Comparison of ENCODE assay signal across 8 mouse cellular contexts in genomic region chr12:114012860-114013259, GRCm38 (mm10).
A peak's percentile ranks its signal among the peaks of the same experiment; 100 is the strongest.
DNase-seq lines count a peak whose midpoint lies in the region; ATAC-seq and TF ChIP-seq lines count a peak whose summit lies in the region.
"Not testable (repeated sequence)": the region's sequence is repeated elsewhere in the genome, so short reads cannot be mapped to it uniquely, and the experiment has no call there.

No protein-coding gene starts in this region.

- in situ Hi-C loops in Patski (cut with MboI; ENCODE audit: low pct_unique_long_range_greater_than_20kb), result not testable (repeated sequence)

- H3K27me3 ChIP-seq in Patski; embryonic facial prominence, embryonic 14.5 days (replicated peaks; ENCODE audit: control insufficient read depth, insufficient read depth, low read length); spleen, adult 2 months (ENCODE audit: control insufficient read depth, insufficient read depth, low read length): not testable (repeated sequence)

- not testable (repeated sequence) for DNase-seq in Patski (ENCODE audit: low read depth, low spot score)
- peak; percentile 0 for DNase-seq in brain, embryonic 14.5 days (ENCODE audit: low read depth)
- DNase-seq in embryonic facial prominence, embryonic 14.5 days (ENCODE audit: low spot score), result peak; percentile 1
- DNase-seq in induced T-regulatory cell, adult 2 months (ENCODE audit: low read depth), result peak; percentile 71
- peak; percentile 65 to 74 for DNase-seq in left cerebral cortex, adult 18-20 months (ENCODE audit: low spot score in 2 of 2)
- DNase-seq in spleen, adult 2 months (ENCODE audit: low read depth in 1 of 2, low spot score in 2 of 2), result peak; percentile 3 to 76
- DNase-seq in urinary bladder, postnatal 25 days (ENCODE audit: low spot score), result peak; percentile 57

- H3K4me2 ChIP-seq in embryonic facial prominence, embryonic 14.5 days (ENCODE audit: low read depth, low read length), result not testable (repeated sequence)

- H3K36me3 ChIP-seq in embryonic facial prominence, embryonic 14.5 days (ENCODE audit: control insufficient read depth, insufficient read depth, low read length); spleen, adult 2 months (ENCODE audit: control insufficient read depth, insufficient read depth, low read length): not testable (repeated sequence)

- not testable (repeated sequence) for TF ChIP-seq POLR2A in brain, embryonic 14.5 days (IDR thresholded peaks at IDR 0.05; ENCODE audit: borderline replicate concordance, extremely low read depth, insufficient read depth, insufficient read length, poor library complexity, severe bottlenecking); spleen, adult 2 months (IDR thresholded peaks at IDR 0.05; ENCODE audit: low read depth, low read length)

- TF ChIP-seq CTCF in Patski (IDR thresholded peaks at IDR 0.05), result not testable (repeated sequence)
- peak; percentile 35; the same call in 1 of the 2 replicates for TF ChIP-seq CTCF in brain, embryonic 14.5 days (IDR thresholded peaks at IDR 0.05; ENCODE audit: borderline replicate concordance, extremely low read depth, insufficient read depth, insufficient read length)
- peak; percentile 31; the same call in 1 of the 2 replicates for TF ChIP-seq CTCF in spleen, adult 2 months (IDR thresholded peaks at IDR 0.05; ENCODE audit: extremely low read depth, insufficient read depth, insufficient read length, insufficient replicate concordance)

- H3K9me3 ChIP-seq in embryonic facial prominence, embryonic 14.5 days (ENCODE audit: control insufficient read depth, low read length), result not testable (repeated sequence)

- not testable (repeated sequence) for H3K9ac ChIP-seq in embryonic facial prominence, embryonic 14.5 days (ENCODE audit: low read depth, low read length)

- 23% methylated on average over 4 of the region's 4 CpGs for WGBS in embryonic facial prominence, embryonic 14.5 days
- WGBS in spleen, adult 2 months, result 21% methylated on average over 4 of the region's 4 CpGs

- POLR2A ChIA-PET in Patski (lab: Charles Lee), result not testable (repeated sequence)

- not testable (repeated sequence) for H3K4me1 ChIP-seq in embryonic facial prominence, embryonic 14.5 days (ENCODE audit: control insufficient read depth, insufficient read depth, low read length); spleen, adult 2 months (ENCODE audit: control insufficient read depth, insufficient read depth, insufficient read length)

- ATAC-seq in Patski, result peak; percentile 98
- ATAC-seq in embryonic facial prominence, embryonic 14.5 days (ENCODE audit: low read depth), result not testable (repeated sequence)
- peak; percentile 86 for ATAC-seq in megakaryocyte, adult 5-6 weeks (ENCODE audit: poor library complexity, severe bottlenecking)

- not testable (repeated sequence) for H3K27ac ChIP-seq in embryonic facial prominence, embryonic 14.5 days (replicated peaks; ENCODE audit: low read depth, low read length); spleen, adult 2 months (ENCODE audit: insufficient read depth, low read length)

- H3K4me3 ChIP-seq in embryonic facial prominence, embryonic 14.5 days (ENCODE audit: low read depth, low read length); spleen, adult 2 months (ENCODE audit: extremely low read depth, insufficient read depth, insufficient read length): not testable (repeated sequence)

- CTCF ChIA-PET in Patski (lab: Charles Lee), result not testable (repeated sequence)
